Mouse (Mus musculus): ENCODE results near the gene Slc5a2.

GRCm38 (mm10) chr7:128220936-128221335, 44.5 kb upstream of the Slc5a2 start:
- no peak for TF ChIP-seq CTCF (conservative IDR thresholded peaks at IDR 0.05; ENCODE audit: insufficient read depth, insufficient read length, low read depth, low read length)
- no peak for TF ChIP-seq POLR2A (IDR thresholded peaks at IDR 0.05; ENCODE audit: low read depth, low read length)

Measured in kidney, adult 2 months (tissue).